Mouse (Mus musculus): ENCODE results near the gene Xndc1. TPM values are rescaled to one million over a fixed set of nuclear protein-coding genes. Genes with fewer than 3 reads are reported as not detected.

Xndc1 gene
- polyA plus RNA-seq, 1 experiment from 2014 or later, result 33.5 TPM

- peaks cover 12% of the 10 kb centered on the region for H3K27me3 ChIP-seq (ENCODE audit: insufficient read depth, poor library complexity, severe bottlenecking)
- no peaks in the 10 kb centered on the region for H3K9me3 ChIP-seq
- no peak within 1 kb of the TSS for H3K4me3 ChIP-seq
- 33% methylated on average over 7 of the region's 7 CpGs for WGBS
- DNase-seq (ENCODE audit: low spot score), result no peak
- peaks cover 7% of the 10 kb centered on the region; the same call in 1 of the 2 replicates for H3K4me1 ChIP-seq
- no peak within 1 kb of the TSS for H3K27ac ChIP-seq
- peaks cover 37% of the 10 kb centered on the region for H3K36me3 ChIP-seq
Measured at GRCm38 (mm10) chr7:102116579-102117331, 51.4 kb downstream of the Xndc1 start, which contains the start of gene Chrna10. TSS of gene Chrna10 (minus strand) at chr7:102116828.

DNA sequence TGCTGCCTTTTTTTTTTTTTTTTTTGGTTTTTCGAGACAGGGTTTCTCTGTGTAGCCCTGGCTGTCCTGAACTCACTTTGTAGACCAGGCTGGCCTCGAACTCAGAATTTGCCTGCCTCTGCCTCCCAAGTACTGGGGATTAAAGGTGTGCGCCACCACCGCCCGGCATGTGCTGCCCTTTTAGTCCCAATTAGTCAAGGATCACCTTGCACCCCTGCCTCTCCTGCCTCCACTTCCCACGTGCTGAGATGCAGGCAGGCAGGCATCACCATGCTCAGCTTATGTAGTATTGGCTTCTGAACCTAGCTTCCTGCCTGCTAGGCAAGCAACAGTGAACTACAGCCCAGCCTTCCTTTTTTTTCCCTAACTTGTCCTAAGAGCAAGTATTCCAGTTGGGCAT is 52.1 kb downstream of the Xndc1 start:
- WGBS, result 78% methylated on average over 6 of the region's 6 CpGs
- H3K9me3 ChIP-seq, result no peaks in the 10 kb centered on the region
- peaks cover 43% of the 10 kb centered on the region for H3K36me3 ChIP-seq
- H3K4me3 ChIP-seq, result no peak overlapping the region
- DNase-seq (ENCODE audit: low spot score), result no peak
- peaks cover 7% of the 10 kb centered on the region; the same call in 1 of the 2 replicates for H3K4me1 ChIP-seq
- no peak overlapping the region for H3K27ac ChIP-seq
- peaks cover 12% of the 10 kb centered on the region for H3K27me3 ChIP-seq (ENCODE audit: insufficient read depth, poor library complexity, severe bottlenecking)

GRCm38 (mm10) chr7:102120326-102120725 is 55.0 kb downstream of the Xndc1 start:
- Histone ChIP-seq H3K4me1 (peaks cover 7% of the 10 kb centered on the region; the same call in 1 of the 2 replicates), H3K4me3 (no peak overlapping the region), H3K27me3 (ENCODE audit: insufficient read depth, poor library complexity, severe bottlenecking) (no peaks in the 10 kb centered on the region), H3K9me3 (no peaks in the 10 kb centered on the region), H3K27ac (no peak overlapping the region), H3K36me3 (peaks cover 73% of the 10 kb centered on the region)
- WGBS, result 93% methylated on average over 10 of the region's 10 CpGs
- no peak for DNase-seq (ENCODE audit: low spot score)

- 97% methylated on average over 4 of the region's 4 CpGs for WGBS
- Histone ChIP-seq H3K27me3 (ENCODE audit: insufficient read depth, poor library complexity, severe bottlenecking) (no peaks in the 10 kb centered on the region), H3K4me1 (no peaks in the 10 kb centered on the region), H3K36me3 (peaks cover 93% of the 10 kb centered on the region), H3K27ac (no peak overlapping the region), H3K4me3 (no peak overlapping the region), H3K9me3 (no peaks in the 10 kb centered on the region)
- no peak for DNase-seq (ENCODE audit: low spot score)
Measured at GRCm38 (mm10) chr7:102132395-102132794, 67.1 kb downstream of the Xndc1 start.

Other genes with a start within 250 kb of the Xndc1 start
- gene Phox2a, start 247.2 kb upstream of the Xndc1 start, polyA plus RNA-seq (2016; fragmentation: Nextera tagmentation; extraction: Ambion mirVana), result 0.15 and 0.36 TPM in 2 replicates
- 44.9 and 61.0 TPM in 2 replicates for gene Inppl1, start 227.3 kb upstream of the Xndc1 start, polyA plus RNA-seq (2016; fragmentation: Nextera tagmentation; extraction: Ambion mirVana)
- not detected in 2 replicates for gene Folr2, start 208.3 kb upstream of the Xndc1 start, polyA plus RNA-seq (2016; fragmentation: Nextera tagmentation; extraction: Ambion mirVana)
- 83.0 and 94.3 TPM in 2 replicates for gene Anapc15, start 201.8 kb upstream of the Xndc1 start, polyA plus RNA-seq (2016; fragmentation: Nextera tagmentation; extraction: Ambion mirVana)
- gene Folr1, start 194.7 kb upstream of the Xndc1 start, polyA plus RNA-seq (2016; fragmentation: Nextera tagmentation; extraction: Ambion mirVana), result 2.1 and 2.7 TPM in 2 replicates
- 169 and 176 TPM in 2 replicates for gene Lamtor1, start 159.6 kb upstream of the Xndc1 start, polyA plus RNA-seq (2016; fragmentation: Nextera tagmentation; extraction: Ambion mirVana)
- gene Tomt, start 159.2 kb upstream of the Xndc1 start, polyA plus RNA-seq (2016; fragmentation: Nextera tagmentation; extraction: Ambion mirVana), result 0.41 and 0.63 TPM in 2 replicates
- 7.6 and 9.4 TPM in 2 replicates for gene Lrrc51, start 131.6 kb upstream of the Xndc1 start, polyA plus RNA-seq (2016; fragmentation: Nextera tagmentation; extraction: Ambion mirVana)
- 58.6 and 59.5 TPM in 2 replicates for gene Numa1, start 131.4 kb upstream of the Xndc1 start, polyA plus RNA-seq (2016; fragmentation: Nextera tagmentation; extraction: Ambion mirVana)
- 2.4 and 2.5 TPM in 2 replicates for gene Il18bp, start 46.8 kb upstream of the Xndc1 start, polyA plus RNA-seq (2016; fragmentation: Nextera tagmentation; extraction: Ambion mirVana)
- gene Rnf121, start within 50 bp of the Xndc1 start, polyA plus RNA-seq (2016; fragmentation: Nextera tagmentation; extraction: Ambion mirVana), result 23.7 and 28.2 TPM in 2 replicates
- 1.5 and 1.7 TPM in 2 replicates for gene Xntrpc, start 202 bp downstream of the Xndc1 start, polyA plus RNA-seq (2016; fragmentation: Nextera tagmentation; extraction: Ambion mirVana)
- gene Trpc2, start 17.6 kb downstream of the Xndc1 start, polyA plus RNA-seq (2016; fragmentation: Nextera tagmentation; extraction: Ambion mirVana), result not detected in 2 replicates
- 8.1 and 18.4 TPM in 2 replicates for gene Art1, start 36.2 kb downstream of the Xndc1 start, polyA plus RNA-seq (2016; fragmentation: Nextera tagmentation; extraction: Ambion mirVana)
- gene Art5, start 44.0 kb downstream of the Xndc1 start, polyA plus RNA-seq (2016; fragmentation: Nextera tagmentation; extraction: Ambion mirVana), result 3.8 and 4.2 TPM in 2 replicates
- gene Chrna10, start 51.3 kb downstream of the Xndc1 start, polyA plus RNA-seq (2016; fragmentation: Nextera tagmentation; extraction: Ambion mirVana), result 0.06 TPM in 2 replicates
- gene Nup98, start 144.7 kb downstream of the Xndc1 start, polyA plus RNA-seq (2016; fragmentation: Nextera tagmentation; extraction: Ambion mirVana), result 36.6 and 36.7 TPM in 2 replicates
- gene Pgap2, start 144.7 kb downstream of the Xndc1 start, polyA plus RNA-seq (2016; fragmentation: Nextera tagmentation; extraction: Ambion mirVana), result 49.0 and 54.0 TPM in 2 replicates
- 42.8 and 48.9 TPM in 2 replicates for gene Rhog, start 190.5 kb downstream of the Xndc1 start, polyA plus RNA-seq (2016; fragmentation: Nextera tagmentation; extraction: Ambion mirVana)
- 15.1 and 16.6 TPM in 2 replicates for gene Stim1, start 202.3 kb downstream of the Xndc1 start, polyA plus RNA-seq (2016; fragmentation: Nextera tagmentation; extraction: Ambion mirVana)

Data from heart, embryonic 10.5 days (tissue).